8 mouse cellular contexts compared by ENCODE assay signal in the genomic region with DNA sequence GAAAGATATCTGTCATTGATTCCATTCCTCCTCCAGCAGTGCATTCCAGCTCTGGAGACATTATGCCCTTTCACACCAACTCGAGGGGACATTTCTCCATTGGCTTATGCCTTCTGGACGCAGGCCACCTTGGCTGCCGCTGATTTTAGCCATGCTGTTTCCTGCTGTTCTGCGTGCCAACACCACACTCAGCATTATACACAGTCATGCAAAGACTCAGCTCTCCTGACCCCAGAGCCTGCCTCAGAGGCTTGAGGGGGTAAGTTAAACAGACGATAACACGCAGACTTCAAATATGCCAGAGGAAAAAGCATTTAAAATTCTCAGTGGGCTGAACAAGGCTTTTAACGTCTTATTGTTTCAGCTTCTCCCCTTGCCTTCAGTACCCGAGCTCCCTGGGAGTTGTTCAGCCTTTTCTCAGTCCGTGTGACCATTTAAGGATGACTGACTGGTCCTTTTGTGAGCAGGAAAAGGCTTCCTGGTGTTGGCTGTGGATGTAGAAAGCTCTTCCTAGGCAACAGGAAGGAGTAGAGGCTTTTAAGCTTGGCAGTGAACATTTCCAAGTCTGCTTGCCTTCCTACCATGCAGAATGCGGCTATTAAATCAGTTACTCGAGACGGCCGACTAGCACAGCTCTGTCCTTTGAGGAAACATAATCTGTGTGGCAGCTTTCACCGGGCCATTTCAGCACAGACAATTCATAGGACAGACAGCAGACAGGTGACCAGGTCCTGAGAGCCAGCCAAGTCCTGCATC. TPM values are rescaled to one million over a fixed set of nuclear protein-coding genes. Genes with fewer than 3 reads are reported as not detected.
A peak's percentile ranks its signal among the peaks of the same experiment; 100 is the strongest.
DNase-seq lines count a peak whose midpoint lies in the region; ATAC-seq and TF ChIP-seq lines count a peak whose summit lies in the region.

No protein-coding gene starts in this region.

- H3K27ac ChIP-seq in forebrain, embryonic 10.5 days = peak overlapping the region; percentile 35; the same call in 1 of the 2 replicates
- H3K27ac ChIP-seq in forebrain, embryonic 11.5 days (ENCODE audit: low read depth, low read length) = no peak overlapping the region
- H3K27ac ChIP-seq in cerebellum, adult 2 months (ENCODE audit: insufficient read depth, low read length) = peak overlapping the region; percentile 80
- peak overlapping the region; percentile 81 for H3K27ac ChIP-seq in hindbrain, embryonic 15.5 days (replicated peaks)

- no peak for DNase-seq in forebrain, embryonic 10.5 days (ENCODE audit: extremely low spot score, low spot score)
- DNase-seq in forebrain, embryonic 11.5 days (ENCODE audit: low spot score) = no peak
- DNase-seq in cerebellum, adult 2 months = peak; percentile 83 to 85
- DNase-seq in gastrocnemius, adult 8-10 months (ENCODE audit: low spot score in 2 of 2) = peak; percentile 50 to 59
- peak; percentile 41 for DNase-seq in lung, postnatal 25 days (ENCODE audit: low spot score)
- no peak for DNase-seq in natural killer cell, adult 2 months (ENCODE audit: low spot score in 2 of 2)
- DNase-seq in layer of hippocampus, adult 8-10 months (ENCODE audit: low spot score in 2 of 2) = no peak

- no peaks in the 10 kb centered on the region for H3K9me3 ChIP-seq in forebrain, embryonic 10.5 days
- no peaks in the 10 kb centered on the region for H3K9me3 ChIP-seq in forebrain, embryonic 11.5 days (ENCODE audit: control insufficient read depth, low read length)
- H3K9me3 ChIP-seq in hindbrain, embryonic 15.5 days = no peaks in the 10 kb centered on the region

- H3K27me3 ChIP-seq in forebrain, embryonic 10.5 days (ENCODE audit: poor library complexity, severe bottlenecking) = peaks cover 89% of the 10 kb centered on the region
- peaks cover 10% of the 10 kb centered on the region; the same call in 1 of the 2 replicates for H3K27me3 ChIP-seq in forebrain, embryonic 11.5 days (ENCODE audit: control insufficient read depth, insufficient read depth, low read length)
- no peaks in the 10 kb centered on the region for H3K27me3 ChIP-seq in cerebellum, adult 2 months (ENCODE audit: control insufficient read depth, insufficient read depth, low read length)
- H3K27me3 ChIP-seq in hindbrain, embryonic 15.5 days = no peaks in the 10 kb centered on the region

- no peak for TF ChIP-seq POLR2A in cerebellum, adult 2 months (IDR thresholded peaks at IDR 0.05; ENCODE audit: borderline replicate concordance, insufficient read depth, low read length)

- ATAC-seq in forebrain, embryonic 11.5 days (replicated peaks; ENCODE audit: low FRiP score) = no peak
- peak; percentile 78 for ATAC-seq in hindbrain, embryonic 15.5 days (ENCODE audit: low FRiP score, low read depth)

- H3K4me1 ChIP-seq in forebrain, embryonic 10.5 days = peaks cover 37% of the 10 kb centered on the region
- H3K4me1 ChIP-seq in forebrain, embryonic 11.5 days (replicated peaks; ENCODE audit: control insufficient read depth, insufficient read depth, low read length) = peaks cover 3% of the 10 kb centered on the region; the same call in 1 of the 2 replicates
- H3K4me1 ChIP-seq in cerebellum, adult 2 months (ENCODE audit: control insufficient read depth, insufficient read depth, low read length) = peaks cover 79% of the 10 kb centered on the region
- H3K4me1 ChIP-seq in hindbrain, embryonic 15.5 days (replicated peaks) = peaks cover 41% of the 10 kb centered on the region

- H3K9ac ChIP-seq in forebrain, embryonic 11.5 days (ENCODE audit: low read length) = no peak overlapping the region
- H3K9ac ChIP-seq in hindbrain, embryonic 15.5 days = no peak overlapping the region

- no peak overlapping the region for H3K4me2 ChIP-seq in forebrain, embryonic 11.5 days (ENCODE audit: low read depth, low read length, severe bottlenecking)
- peak overlapping the region; percentile 31 for H3K4me2 ChIP-seq in hindbrain, embryonic 15.5 days

- 24% methylated on average over 14 of the region's 14 CpGs for WGBS in forebrain, embryonic 10.5 days
- WGBS in forebrain, embryonic 11.5 days = 17% methylated on average over 14 of the region's 14 CpGs
- 3% methylated on average over 14 of the region's 14 CpGs for WGBS in cerebellum, adult 2 months
- WGBS in hindbrain, embryonic 15.5 days = 8% methylated on average over 14 of the region's 14 CpGs

- peak overlapping the region; percentile 1; the same call in 1 of the 2 replicates for H3K4me3 ChIP-seq in forebrain, embryonic 10.5 days
- H3K4me3 ChIP-seq in forebrain, embryonic 11.5 days (ENCODE audit: low read depth, low read length) = no peak overlapping the region
- no peak overlapping the region for H3K4me3 ChIP-seq in cerebellum, adult 2 months (replicated peaks; ENCODE audit: insufficient read depth, low read depth, low read length)
- no peak overlapping the region for H3K4me3 ChIP-seq in hindbrain, embryonic 15.5 days

- H3K36me3 ChIP-seq in forebrain, embryonic 10.5 days (replicated peaks) = no peaks in the 10 kb centered on the region
- no peaks in the 10 kb centered on the region for H3K36me3 ChIP-seq in forebrain, embryonic 11.5 days (ENCODE audit: control insufficient read depth, insufficient read depth, low read length)
- H3K36me3 ChIP-seq in hindbrain, embryonic 15.5 days = no peaks in the 10 kb centered on the region

- TF ChIP-seq CTCF in cerebellum, adult 2 months (IDR thresholded peaks at IDR 0.05; ENCODE audit: borderline replicate concordance, insufficient read depth, low read depth, low read length) = no peak

RNA-seq across cellular contexts. Expression of gene Nmnat2, which starts 59.8 kb away (rescaled TPM):
- polyA plus RNA-seq in forebrain, embryonic 10.5 days (2016; fragmentation: Nextera tagmentation; extraction: Ambion mirVana) = 8.0 and 8.7 TPM in 2 replicates
- polyA plus RNA-seq in forebrain, embryonic 11.5 days (2014; fragmentation: Nextera tagmentation; extraction: Ambion mirVana) = 11.7 and 16.0 TPM in 2 replicates
- 120 and 131 TPM in 2 replicates for polyA plus RNA-seq in cerebellum, adult 2 months (2012; rRNA removed)
- under 1 TPM; 0.10 to 0.58 (median 0.16) TPM for total RNA-seq in gastrocnemius, adult 8-10 months (2022)
- 77.9 and 81.6 TPM in 2 replicates for polyA plus RNA-seq in hindbrain, embryonic 15.5 days (2015; fragmentation: Nextera tagmentation; extraction: Ambion mirVana)
- total RNA-seq in layer of hippocampus, adult 8-10 months (2022) = 100 to 1,000 TPM; 137 to 148 (median 140) TPM

Comparison
In these comparisons a context has a peak if more than half of its experiments do, and no peak if none do; other contexts are left out.
1. DNase-seq: peak in cerebellum, adult 2 months (2 of 2), gastrocnemius, adult 8-10 months (2 of 2) and lung, postnatal 25 days (single experiment); none in forebrain, embryonic 10.5 days (single experiment), forebrain, embryonic 11.5 days (single experiment), natural killer cell, adult 2 months (0 of 2) and layer of hippocampus, adult 8-10 months (0 of 2).